Mouse (Mus musculus): Measurements from ENCODE around the gene Crtam.

GRCm38 (mm10) chr9:41044626-41045025, 40.2 kb upstream of the Crtam start:
- TF ChIP-seq CTCF (IDR thresholded peaks at IDR 0.05; ENCODE audit: low read depth) (peak; percentile 96), EP300 (IDR thresholded peaks at IDR 0.05; ENCODE audit: low read depth) (no peak)

Measured in liver, postnatal 0 days (tissue).